Mouse (Mus musculus) mouse trophoblast stem cell (cell line): Measurements from ENCODE around the gene Disc1.

Source experiments
- in situ Hi-C, 2 experiments: fragments of 300-500 bp; cut with MseI, MboI; formaldehyde crosslinking; loops; 2 replicates in 1 of 2; 3 replicates in 1 of 2; pipeline ENCODE4 v1.15.1; 2025

Gene Disc1

GRCm38 (mm10) chr8:125255006-125255685, 201.2 kb downstream of the Disc1 start:
- in situ Hi-C loops, result no loop called here

GRCm38 (mm10) chr8:125257660-125258059, 203.7 kb downstream of the Disc1 start:
- in situ Hi-C loops, result no loop called here

- in situ Hi-C loops, result no loop called here
These were observed 205.0 kb downstream of the Disc1 start for GRCm38 (mm10) chr8:125258806-125259500.

GRCm38 (mm10) chr8:125268181-125268705, 214.2 kb downstream of the Disc1 start:
- in situ Hi-C loops, result no loop called here

GRCm38 (mm10) chr8:125270292-125270691, 216.3 kb downstream of the Disc1 start:
- in situ Hi-C loops, result no loop called here

GRCm38 (mm10) chr8:125271357-125271756, 217.4 kb downstream of the Disc1 start:
- in situ Hi-C loops, result no loop called here

GRCm38 (mm10) chr8:125272089-125272866, 218.3 kb downstream of the Disc1 start:
- in situ Hi-C loops, result no loop called here

- in situ Hi-C loops, result no loop called here
These were observed 223.2 kb downstream of the Disc1 start for GRCm38 (mm10) chr8:125277071-125277682.

GRCm38 (mm10) chr8:125279156-125279555, 225.2 kb downstream of the Disc1 start:
- in situ Hi-C loops, result no loop called here

- in situ Hi-C loops, result no loop called here
These were observed 225.9 kb downstream of the Disc1 start for GRCm38 (mm10) chr8:125279892-125280291.

GRCm38 (mm10) chr8:125282531-125282930, 228.5 kb downstream of the Disc1 start:
- in situ Hi-C loops, result no loop called here

GRCm38 (mm10) chr8:125283542-125283941, 229.5 kb downstream of the Disc1 start:
- in situ Hi-C loops, result no loop called here

GRCm38 (mm10) chr8:125284875-125285274, 230.9 kb downstream of the Disc1 start:
- in situ Hi-C loops, result no loop called here

GRCm38 (mm10) chr8:125285391-125285790, 231.4 kb downstream of the Disc1 start:
- in situ Hi-C loops, result no loop called here

GRCm38 (mm10) chr8:125285966-125286681, 232.1 kb downstream of the Disc1 start:
- in situ Hi-C loops, result no loop called here

GRCm38 (mm10) chr8:125287311-125287710, 233.3 kb downstream of the Disc1 start:
- in situ Hi-C loops, result no loop called here

GRCm38 (mm10) chr8:125287841-125288341, 233.9 kb downstream of the Disc1 start:
- in situ Hi-C loops, result no loop called here

- in situ Hi-C loops, result no loop called here
These were observed 237.5 kb downstream of the Disc1 start for GRCm38 (mm10) chr8:125291506-125291905.

GRCm38 (mm10) chr8:125291932-125292717, 238.1 kb downstream of the Disc1 start:
- in situ Hi-C loops, result no loop called here

- in situ Hi-C loops, result no loop called here
These were observed 239.1 kb downstream of the Disc1 start for GRCm38 (mm10) chr8:125292933-125293591.
